Mouse (Mus musculus): ENCODE measurements around the gene Magi1.
A peak's percentile ranks its signal among the peaks of the same experiment; 100 is the strongest.

Gene Magi1

DNA sequence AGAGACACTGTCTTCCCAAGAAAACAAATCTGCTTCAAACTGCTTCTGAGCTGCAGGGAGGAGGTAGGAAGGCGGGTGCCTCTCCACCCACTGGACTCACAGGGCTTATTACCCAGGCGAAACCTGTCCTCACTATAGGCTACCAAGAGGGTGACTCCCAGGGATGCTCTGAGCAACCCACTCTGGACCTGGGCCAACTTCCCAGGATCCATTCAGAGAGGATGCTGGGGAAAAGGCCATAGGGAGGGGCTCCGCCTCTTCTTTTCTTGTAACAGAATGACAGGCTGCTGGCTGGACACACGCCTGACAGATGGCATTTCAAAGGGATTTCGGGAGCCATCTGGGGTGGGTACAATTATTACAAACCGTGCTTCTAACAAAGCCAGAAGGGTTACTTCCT lies 463.8 kb downstream of the Magi1 start:
- DNase-seq (ENCODE audit: low spot score): no peak

DNA sequence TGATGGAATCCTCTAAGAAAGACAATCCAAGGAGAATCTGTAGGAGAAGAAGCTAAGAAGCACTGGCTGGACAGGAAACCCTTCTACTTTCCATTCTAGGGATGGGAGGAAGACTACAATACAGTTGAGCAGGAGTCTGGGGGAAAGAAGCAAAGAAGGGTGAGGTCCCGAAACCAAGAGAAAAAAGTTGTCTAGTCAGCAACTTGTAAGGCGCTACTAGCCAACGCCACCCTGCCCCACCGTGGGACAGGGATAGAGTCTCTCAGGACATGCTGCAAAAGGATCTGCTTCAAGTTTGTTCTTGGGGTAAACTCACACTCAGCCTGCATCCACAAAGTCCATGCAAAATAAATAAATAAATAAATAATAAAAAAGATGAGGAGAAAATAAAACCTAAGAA lies 464.4 kb downstream of the Magi1 start:
- no peak for DNase-seq (ENCODE audit: low spot score)

- DNase-seq (ENCODE audit: low spot score): no peak
Observed at GRCm38 (mm10) chr6:93818494-93818893, 465.2 kb downstream of the Magi1 start.

DNA sequence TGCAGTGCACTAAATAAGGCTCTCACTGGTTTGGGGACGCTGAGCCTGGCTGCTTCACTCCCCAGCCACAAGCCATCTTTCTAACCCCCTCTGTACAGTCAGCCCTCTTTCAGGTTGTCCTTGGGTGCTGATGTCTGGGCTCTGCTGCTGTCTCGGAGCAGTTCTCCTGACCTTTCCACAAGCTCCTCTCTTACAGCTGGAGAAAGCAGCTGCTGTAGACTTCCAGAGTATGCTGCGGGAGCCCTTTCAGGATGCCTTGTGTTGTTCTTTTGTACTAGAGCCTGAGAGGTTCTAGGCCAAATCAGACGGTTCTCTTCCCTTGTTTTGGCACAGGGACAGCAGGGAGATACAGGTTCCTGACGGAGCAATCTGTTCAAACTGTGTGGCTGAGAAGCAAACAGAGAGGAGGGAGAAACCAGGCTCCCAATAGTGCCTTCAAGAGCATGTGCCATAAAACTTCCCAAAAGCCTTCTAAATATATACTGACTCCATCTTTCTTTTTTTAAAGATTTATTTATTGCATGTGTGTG lies 478.2 kb downstream of the Magi1 start:
- no peak for DNase-seq (ENCODE audit: low spot score)

DNA sequence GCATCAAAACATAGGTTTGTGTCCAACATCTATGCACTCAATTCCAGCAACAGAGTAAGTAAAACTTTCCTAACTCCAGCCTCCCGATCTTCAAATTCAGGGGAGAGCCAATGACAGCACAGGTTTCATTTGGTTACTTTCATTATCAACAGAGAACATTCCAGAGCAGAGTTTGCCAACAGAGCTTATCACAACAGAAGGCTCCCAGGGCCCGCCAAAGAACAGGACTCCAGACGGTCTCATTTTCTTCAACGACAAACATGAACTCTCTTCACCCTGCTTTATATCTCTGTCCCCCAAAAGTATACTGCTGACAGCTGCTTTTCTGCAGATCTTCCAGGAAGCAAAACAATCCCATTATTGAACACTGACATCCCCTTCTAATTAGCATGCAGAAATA lies 481.3 kb downstream of the Magi1 start:
- DNase-seq (ENCODE audit: low spot score): no peak

DNA sequence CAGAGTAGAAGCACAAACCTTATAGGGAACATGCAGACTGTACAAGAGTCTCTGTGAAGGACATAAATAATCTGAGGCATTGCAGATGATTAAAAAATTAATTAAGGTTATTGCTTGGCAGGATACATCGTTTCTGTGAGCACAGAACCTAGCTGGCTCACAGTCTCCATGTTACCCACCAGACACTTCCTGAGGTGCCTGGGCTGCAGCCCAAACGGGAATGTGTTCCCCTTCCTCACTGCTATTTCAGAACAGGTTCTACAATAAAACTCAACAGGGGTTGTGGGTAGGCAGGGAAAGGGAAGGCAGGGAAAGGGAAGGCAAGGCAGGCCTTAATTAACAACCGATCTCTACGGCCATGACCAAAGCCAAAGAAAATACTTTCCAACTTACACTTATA lies 483.3 kb downstream of the Magi1 start:
- DNase-seq (ENCODE audit: low spot score): no peak

GRCm38 (mm10) chr6:93792309-93793215 lies 491.2 kb downstream of the Magi1 start:
- DNase-seq (ENCODE audit: low spot score): no peak

DNA sequence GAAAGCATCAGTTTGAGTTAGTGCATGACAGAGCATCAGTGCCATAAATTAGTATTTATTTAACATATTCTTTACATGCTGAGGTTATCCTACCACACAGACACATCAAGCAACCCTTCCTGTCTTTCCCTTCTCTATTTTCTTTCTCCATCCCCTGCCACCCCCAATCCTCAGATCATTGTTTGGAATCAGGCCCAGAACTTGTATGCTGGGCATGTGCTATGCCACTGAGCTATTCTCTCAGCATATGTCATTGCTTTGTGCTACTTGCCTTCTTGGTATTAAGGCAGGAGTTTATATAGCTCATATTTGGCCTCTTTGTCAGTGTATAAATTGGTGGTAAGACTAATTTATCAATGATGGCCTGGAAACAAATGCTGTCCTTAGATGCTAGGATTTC lies 494.0 kb downstream of the Magi1 start:
- DNase-seq (ENCODE audit: low spot score): no peak

GRCm38 (mm10) chr6:93787042-93787441 lies 496.7 kb downstream of the Magi1 start:
- DNase-seq (ENCODE audit: low spot score): no peak

DNA sequence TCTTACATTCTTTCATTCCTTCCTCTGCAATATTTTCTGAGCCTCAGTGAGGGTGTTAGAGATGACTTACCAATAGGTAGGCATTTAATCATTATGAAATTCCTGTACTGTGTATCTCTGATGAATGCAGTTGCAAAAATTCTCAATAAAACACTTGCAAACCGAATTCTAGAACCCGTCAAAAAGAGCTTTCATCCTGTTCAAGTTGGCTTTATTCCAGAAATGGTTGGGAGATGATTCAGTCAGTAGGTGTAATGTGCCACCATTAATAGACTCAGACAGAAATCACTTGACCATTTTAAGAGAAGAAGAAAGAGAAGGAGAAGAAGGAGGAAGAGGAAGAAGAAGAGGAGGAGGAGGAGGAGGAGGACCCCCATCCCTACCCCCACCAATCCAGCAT lies 497.5 kb downstream of the Magi1 start:
- DNase-seq (ENCODE audit: low spot score): no peak

DNA sequence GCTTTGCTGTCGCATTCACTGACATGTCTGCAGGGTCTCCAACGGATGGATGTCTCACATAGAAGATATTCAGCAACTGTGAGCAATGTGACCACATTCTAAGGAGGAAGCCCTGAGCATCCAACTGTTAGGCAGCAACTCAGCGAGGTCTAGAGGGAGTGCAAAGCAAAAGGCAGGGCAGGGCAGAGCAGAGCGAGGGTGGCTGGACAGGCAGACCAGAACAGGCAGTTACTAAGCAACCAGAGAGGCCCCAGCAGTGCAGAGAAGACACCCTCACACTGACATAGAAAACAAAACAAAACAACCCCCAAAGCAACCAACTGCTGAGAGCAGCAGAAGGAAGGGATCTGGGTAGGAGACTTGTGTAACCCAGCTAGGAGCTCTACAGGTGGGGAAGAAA lies 512.6 kb downstream of the Magi1 start:
- DNase-seq (ENCODE audit: low spot score): no peak

DNA sequence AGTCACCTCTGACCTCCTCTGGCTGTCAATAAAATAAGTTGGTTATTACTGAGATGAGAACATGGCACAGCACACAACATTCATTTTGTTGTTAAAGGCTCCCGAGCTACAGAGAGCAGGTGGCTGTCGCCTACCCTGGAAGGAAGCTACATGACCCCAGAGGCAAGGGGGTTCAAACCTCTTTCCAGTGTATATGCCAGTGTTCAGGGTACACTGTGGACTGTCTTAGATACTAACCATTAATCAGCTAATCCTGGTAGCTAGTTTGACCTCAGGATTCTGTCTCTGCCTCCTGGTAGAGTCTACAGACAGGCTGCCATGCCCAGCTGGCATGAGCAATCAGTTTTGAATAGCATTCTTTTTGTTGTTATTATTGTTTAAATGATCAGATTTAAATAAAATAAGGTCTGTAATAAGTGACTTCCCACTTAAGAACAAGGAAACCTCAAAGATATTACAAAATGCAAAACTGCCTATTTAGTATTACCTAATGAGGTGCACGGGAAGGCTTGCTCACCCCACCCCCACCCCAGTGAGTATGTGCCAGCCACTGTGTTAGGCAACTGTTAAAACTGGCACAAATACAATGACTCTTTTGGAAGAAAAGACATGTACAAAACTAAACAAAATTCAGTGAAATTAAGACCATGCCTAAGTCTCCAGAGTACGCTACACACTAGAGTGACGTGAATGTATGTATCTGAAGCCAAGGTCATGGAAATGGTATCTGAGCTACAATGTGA lies 513.3 kb downstream of the Magi1 start:
- DNase-seq (ENCODE audit: low spot score): no peak

GRCm38 (mm10) chr6:93758114-93758513 lies 525.6 kb downstream of the Magi1 start:
- DNase-seq (ENCODE audit: low spot score): no peak

DNA sequence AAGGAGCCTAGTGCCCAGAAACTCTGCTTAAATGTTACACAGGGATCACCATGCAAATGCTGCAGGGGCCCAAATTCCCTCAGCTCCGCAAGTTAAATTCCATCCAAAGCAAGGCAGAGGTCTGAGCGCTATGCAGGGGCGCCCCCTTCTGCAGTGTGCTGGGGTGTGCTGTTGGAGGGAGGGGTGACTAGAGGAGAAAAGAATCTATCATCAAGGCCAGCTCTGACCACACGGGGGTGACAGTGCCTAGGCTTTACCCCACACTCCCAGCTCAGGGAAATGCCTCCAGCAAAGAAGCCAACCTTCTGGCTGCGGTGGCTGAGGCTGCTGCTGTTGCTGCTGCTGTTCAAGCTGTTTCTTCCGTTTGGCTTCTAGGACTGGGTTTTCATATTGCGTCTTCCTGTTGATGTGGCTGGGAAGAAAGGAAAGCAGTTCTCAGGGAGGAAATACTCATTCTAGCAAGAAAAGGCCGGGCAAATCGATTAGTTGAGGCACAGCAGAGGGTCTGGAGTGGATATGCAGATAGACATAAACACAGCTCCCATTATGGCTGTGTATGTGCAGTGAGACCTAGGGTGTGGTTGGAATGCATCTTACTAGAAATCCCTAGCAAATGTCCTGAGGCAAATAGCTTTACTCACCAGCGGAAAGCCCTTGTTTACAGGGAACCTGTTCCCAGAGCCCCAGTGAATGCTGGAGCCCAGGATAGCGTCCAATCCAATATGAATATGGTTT lies 526.2 kb downstream of the Magi1 start:
- peak; percentile 1 for DNase-seq (ENCODE audit: low spot score)

DNA sequence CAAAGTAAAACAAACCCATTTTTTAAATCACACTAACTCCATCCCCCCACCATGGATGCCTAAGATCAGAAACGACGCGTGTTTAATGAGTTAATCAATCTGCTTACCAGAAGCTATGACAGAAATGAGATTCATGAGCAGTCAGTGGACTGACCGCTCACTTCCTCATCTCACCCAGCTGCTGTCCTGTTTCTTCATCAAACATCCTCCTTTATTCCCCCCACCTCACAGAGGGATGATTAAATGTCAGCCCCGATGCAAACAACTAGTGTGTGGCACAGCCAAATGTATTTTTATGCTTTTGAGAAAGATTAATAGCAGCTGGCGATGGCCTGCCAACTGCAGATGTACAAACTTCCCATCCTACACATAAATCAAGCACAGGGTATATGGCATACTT lies 540.6 kb downstream of the Magi1 start:
- no peak for DNase-seq (ENCODE audit: low spot score)

GRCm38 (mm10) chr6:93739786-93740185 lies 543.9 kb downstream of the Magi1 start:
- DNase-seq (ENCODE audit: low spot score): no peak

GRCm38 (mm10) chr6:93737083-93737482 lies 546.6 kb downstream of the Magi1 start:
- no peak for DNase-seq (ENCODE audit: low spot score)

DNA sequence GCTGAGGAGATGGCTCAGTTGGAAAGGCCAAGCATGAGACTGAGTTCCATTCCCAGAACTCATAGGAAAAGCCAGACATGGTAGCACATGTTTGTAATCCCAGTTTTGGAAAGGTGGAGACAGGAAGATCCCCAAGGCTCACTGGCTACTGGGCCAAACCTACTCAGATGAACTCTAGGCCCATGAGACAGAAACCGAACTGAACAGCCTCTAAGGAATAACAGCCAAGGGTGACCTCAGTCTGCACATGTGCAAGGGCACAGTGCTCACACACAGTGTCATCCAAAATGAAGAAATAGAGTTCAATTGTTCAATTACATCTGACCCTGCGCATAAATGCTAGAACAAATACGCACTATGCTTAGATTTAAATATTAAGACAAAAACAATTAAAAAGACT lies 547.6 kb downstream of the Magi1 start:
- no peak for DNase-seq (ENCODE audit: low spot score)

- DNase-seq (ENCODE audit: low spot score): no peak
Observed at GRCm38 (mm10) chr6:93733800-93734199, 549.9 kb downstream of the Magi1 start.

GRCm38 (mm10) chr6:93729702-93730101 lies 554.0 kb downstream of the Magi1 start:
- DNase-seq (ENCODE audit: low spot score): no peak

DNA sequence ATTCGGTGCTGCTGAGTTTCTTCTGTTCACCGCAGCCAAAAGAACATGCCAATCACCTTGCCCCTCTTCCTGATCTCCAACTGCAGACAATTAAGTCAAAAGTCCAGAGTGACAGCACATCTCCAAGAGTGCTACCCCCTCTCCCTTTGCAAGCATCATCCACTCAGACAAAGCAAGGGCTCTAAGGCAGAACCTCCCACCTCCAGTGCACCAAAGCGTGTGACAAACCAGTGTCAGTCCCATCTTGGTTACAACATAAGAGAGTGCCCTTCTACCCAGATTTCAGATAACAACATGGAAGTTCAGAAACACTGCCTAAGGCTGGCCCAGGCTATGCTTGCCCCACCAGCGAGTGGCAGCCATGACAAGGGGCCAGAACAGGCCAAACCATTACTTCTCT lies 554.9 kb downstream of the Magi1 start:
- DNase-seq (ENCODE audit: low spot score): no peak

DNA sequence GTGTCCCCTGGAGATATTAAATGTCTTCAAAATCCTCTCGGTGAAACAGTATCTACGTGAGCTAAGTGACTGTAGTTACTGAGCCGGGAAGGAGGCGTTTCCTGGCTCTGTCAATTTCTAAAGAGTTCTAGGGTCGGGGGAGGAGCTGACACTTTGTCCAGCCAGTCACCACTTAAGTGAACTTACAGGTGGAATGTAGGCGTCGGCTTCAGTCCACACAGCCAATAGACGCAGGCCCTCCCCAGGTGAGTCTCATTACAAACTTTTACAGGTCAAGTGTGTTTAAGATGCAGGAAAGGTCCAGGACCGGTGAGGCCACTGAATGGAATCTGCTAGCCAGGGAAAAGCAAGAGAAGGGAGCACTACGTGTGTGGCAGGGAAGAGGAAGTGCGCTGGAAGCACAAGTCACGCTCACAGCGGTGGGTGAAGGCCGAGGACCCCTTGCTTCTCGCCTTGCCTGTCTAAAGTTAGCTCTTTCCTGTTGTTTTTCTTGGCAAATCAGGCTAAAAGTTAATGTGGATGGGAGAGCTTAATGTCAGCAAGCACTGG lies 556.0 kb downstream of the Magi1 start:
- no peak for DNase-seq (ENCODE audit: low spot score)

All from T-cell, adult 2 months (primary cell).